Mouse (Mus musculus) brain, embryonic 14.5 days (tissue): ENCODE data around the gene Cdc37. TPM values are rescaled to one million over a fixed set of nuclear protein-coding genes. Genes with fewer than 3 reads are reported as not detected.

ENCODE experiments used
- DNase-seq: peaks from one replicate; pipeline ENCODE4 v3.0.0-alpha.2; 2011; ENCODE audit warnings: low read depth
- CTCF ChIP-seq: fragments of 200-500 bp; IDR thresholded peaks from 2 replicates; pipeline ENCODE4 v1.5.1; 2012; ENCODE audit warnings: inconsistent platforms, mild to moderate bottlenecking, moderate library complexity, borderline replicate concordance; ENCODE audit not compliant: insufficient read depth, insufficient read length; ENCODE audit errors: extremely low read depth
- POLR2A ChIP-seq: fragments of 200-500 bp; IDR thresholded peaks from 2 replicates; pipeline ENCODE4 v1.6.1; 2012; ENCODE audit warnings: mild to moderate bottlenecking, inconsistent platforms, borderline replicate concordance; ENCODE audit not compliant: poor library complexity, insufficient read depth, insufficient read length, severe bottlenecking; ENCODE audit errors: extremely low read depth
- polyA plus RNA-seq: library from polyadenylated mRNA; depleted of rRNA; stranded (reverse); fragments of >200 nt; gene quantifications from 2 replicates; pipeline ENCODE4 v1.2.3, GENCODE M21; 2012

Cdc37 gene
- polyA plus RNA-seq, 1 experiment: 182 TPM

DNA sequence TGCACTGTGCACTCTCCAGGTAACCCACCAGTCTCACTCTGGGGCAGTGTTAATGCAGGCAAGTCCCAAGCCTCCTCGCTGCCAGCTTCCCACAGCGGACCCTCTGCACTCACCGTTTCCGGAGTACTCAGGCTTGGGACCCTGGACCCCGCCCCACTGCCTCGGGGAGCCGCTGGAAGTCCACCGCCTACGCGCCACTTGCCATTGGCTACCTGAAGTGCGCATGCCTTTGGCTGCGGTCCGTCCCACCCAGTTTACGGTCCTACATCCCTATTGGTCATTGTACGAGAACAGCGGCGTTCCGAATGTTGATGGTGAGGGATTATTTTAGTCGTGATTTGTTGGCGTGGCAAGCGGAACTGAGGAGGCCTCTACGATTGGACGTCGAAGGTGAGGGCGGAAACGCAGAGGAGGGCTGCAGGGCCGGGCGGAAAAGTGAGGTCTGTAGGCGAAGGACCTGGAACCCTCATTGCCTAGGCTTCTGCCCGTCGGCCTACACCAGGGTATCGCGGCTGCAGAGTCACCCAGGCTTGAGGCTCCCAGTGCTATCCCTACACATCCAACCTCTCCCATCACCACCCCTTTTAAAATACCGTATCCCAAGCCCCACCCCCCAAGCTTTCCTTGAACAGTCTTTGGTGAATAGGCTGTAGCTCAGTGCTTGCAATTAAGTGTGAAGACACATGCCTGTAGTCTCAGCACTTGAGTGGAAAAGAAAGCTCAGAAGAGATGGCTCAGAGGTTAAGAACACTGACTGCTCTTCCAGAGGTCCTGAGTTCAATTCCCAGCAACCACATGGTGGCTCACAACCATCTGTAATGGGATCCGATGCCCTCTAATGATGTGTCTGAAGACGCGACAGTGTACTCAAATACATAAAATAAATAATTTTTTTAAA, 18.5 kb downstream of the Cdc37 start, which contains the start of gene Tyk2:
Gene Tyk2, minus strand, starts transcription at position 185 of the 898 bp plus-strand sequence.
- DNase-seq: peak; percentile 99
- TF ChIP-seq POLR2A (peak; percentile 40; the same call in 1 of the 2 replicates), CTCF (no peak)

DNA sequence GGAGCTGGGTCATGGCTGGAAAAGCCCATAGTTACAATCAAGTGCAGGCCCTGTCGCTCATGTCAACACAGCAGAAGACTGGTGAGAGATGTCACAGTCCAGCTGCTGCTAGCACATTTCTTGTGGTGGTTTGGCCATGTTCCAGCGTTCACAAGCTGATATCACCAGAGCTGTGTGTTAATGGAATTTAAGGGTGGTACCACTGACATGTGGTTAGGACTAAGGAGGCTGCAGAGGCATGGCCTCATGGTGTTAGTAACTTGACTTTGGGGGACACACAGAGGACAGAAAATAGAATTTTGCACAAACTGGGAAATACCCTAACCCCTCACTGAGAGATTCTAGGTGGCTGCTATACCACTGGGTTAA, 23.5 kb downstream of the Cdc37 start:
- DNase-seq: no peak
- TF ChIP-seq POLR2A: no peak
- no peak for TF ChIP-seq CTCF

- TF ChIP-seq POLR2A (no peak), CTCF (no peak)
- no peak for DNase-seq
Measured at GRCm38 (mm10) chr9:21125502-21126258, 24.1 kb downstream of the Cdc37 start.

- no peak for DNase-seq
- TF ChIP-seq POLR2A (no peak), CTCF (no peak)
Measured at GRCm38 (mm10) chr9:21124837-21125236, 24.9 kb downstream of the Cdc37 start.

DNA sequence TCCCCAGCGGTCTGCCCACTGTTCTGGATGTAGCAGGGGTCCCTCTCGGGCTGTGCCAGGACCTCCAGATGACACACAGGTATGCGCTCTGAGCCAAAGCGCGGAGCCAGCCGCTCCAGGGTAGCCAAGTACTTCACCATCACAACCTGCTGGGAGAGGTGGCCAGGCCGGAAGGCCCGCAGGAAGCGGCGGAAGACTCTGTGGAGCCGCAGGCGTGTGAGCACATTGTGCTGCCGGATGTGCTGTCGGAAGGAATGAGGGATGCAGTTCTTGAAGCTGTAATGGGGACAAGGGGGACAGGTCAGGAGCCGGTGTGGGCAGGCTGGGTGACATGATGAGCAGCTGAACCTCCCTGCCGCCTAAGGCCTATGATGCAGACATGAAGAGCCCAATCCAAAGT, 28.3 kb downstream of the Cdc37 start:
- TF ChIP-seq POLR2A: no peak
- no peak for TF ChIP-seq CTCF
- DNase-seq: no peak

DNA sequence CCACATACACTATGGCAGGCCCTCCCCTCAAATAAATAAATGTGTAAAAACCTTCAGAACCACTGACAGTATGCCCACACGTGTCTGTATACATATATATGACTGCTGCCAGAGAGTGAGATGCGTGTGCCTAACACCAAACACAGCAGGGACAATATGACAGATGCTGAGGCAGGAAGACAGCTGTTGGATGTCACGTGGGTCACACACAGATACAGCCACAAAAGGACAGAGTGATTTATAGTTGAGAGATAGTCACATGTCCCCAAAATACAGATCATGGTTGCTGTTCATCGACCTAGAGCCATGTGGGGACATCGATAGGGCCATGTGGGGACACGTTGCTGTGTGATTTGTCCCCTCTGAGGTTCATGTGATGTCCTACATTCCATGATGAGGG, 32.7 kb downstream of the Cdc37 start:
- DNase-seq: no peak
- TF ChIP-seq POLR2A (no peak), CTCF (no peak)

DNA sequence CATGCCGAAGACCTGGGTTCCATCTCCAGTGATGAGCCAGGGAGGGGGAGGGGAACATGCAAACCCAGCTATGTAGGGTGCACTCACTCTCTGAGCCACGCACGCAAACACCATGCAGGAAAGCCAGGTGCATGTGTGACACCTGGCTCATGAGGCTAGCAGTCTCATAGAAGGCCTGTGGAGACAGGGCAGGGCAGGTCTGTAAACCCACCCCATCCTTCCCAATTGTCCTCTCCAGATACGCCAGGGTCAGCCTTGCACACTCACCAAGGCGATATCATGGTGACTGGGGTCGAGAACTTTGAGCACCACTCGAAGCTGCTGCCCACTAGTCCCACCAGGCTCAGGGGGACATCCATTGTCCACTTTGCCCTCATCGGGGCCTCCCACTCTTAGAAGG, 34.7 kb downstream of the Cdc37 start:
- TF ChIP-seq CTCF (no peak), POLR2A (no peak)

DNA sequence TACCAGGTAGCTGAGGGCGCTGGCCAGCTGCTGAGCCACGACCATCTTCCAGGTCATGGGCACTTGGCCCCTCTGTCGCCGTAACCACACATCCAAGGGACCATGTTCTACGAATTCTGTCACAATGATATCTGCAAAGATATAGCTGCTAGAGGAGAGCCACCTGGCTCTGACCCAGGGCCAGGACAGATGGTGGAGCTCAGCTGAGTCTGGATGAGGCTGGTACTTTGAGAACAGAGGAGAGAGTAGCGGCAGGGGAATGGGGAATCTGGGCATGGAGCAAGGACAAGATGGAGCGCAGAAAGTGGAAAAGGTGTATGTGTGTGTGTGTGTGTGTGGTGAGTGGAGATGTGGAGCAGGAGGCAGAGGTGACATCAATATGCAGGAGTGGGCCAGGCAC, 35.6 kb downstream of the Cdc37 start:
- no peak for DNase-seq
- TF ChIP-seq CTCF (no peak), POLR2A (no peak)

More for the DNA sequence above, 34.7 kb downstream of the Cdc37 start:
- DNase-seq: no peak

- no peak for DNase-seq
Measured at GRCm38 (mm10) chr9:21113751-21114150, 36.0 kb downstream of the Cdc37 start.

DNA sequence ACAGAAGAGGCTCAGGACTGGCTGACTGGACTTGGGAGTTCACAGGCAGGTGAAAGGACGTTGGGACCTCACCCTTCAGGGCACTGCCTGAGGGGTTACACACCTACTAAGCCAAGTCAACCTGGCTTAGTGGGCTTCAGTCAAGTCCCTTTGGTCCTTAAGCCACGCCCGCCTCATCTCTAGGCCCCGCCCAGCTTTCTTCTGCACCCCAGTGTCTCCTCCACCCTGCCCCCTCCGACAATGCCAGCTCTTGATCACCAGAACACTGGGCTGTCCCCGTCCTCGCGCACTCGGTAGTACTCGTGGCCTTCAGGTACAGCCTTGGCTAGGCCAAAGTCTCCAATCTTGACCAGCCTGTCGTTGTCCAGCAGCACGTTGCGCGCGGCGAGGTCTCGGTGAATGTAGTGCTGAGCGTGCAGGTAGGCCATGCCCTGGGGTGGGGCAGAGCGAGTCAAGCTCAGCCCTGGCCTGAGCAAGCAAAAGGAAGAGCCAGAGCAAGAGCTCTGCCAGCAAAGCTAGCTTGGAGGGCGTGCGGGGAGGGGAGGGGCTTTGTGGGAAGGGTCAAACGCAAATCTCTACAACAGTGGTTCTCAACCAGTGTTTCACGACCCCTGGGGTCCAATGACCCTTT, 42.1 kb downstream of the Cdc37 start:
- no peak for DNase-seq
- TF ChIP-seq POLR2A (no peak), CTCF (no peak)

More at GRCm38 (mm10) chr9:21113751-21114150, 36.0 kb downstream of the Cdc37 start:
- TF ChIP-seq CTCF (no peak), POLR2A (no peak)

DNA sequence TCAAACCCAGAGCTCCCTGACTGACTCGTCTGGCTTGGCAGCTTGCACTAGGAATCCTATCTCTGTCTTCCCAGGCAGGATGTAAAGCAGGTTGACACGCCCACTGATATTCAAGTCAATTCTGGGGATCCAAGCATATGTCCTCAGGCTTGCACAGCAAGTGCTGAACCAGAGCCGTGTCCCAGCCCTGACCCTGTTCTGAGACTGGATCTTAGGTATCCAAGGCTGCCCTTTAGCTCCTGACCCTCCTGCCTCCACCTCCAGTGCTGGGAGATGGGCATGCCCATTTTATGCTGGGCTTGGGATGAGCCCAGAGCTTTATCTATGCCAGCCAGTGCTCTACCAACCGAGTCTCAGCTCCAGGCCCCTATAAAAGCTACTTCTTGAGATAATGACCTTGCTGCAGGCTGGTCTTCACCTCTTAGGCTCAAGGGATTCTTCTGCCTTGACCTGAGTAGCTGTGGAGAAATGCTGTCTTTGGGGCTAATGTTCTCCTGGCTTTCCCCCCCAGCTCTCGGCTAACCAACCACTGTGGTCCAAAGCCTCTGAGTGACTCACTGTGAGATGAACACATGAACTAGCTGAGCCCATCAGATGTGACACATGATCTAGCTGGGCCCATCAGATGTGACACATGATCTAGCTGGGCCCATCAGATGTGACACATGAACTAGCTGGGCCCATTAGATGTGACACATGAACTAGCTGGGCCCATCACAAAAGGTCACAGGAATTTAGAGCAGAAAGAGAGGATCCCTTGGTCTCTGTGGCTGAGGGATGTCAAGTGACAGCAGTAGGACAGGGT, 43.8 kb downstream of the Cdc37 start:
- DNase-seq: no peak
- TF ChIP-seq CTCF: no peak
- no peak for TF ChIP-seq POLR2A

DNA sequence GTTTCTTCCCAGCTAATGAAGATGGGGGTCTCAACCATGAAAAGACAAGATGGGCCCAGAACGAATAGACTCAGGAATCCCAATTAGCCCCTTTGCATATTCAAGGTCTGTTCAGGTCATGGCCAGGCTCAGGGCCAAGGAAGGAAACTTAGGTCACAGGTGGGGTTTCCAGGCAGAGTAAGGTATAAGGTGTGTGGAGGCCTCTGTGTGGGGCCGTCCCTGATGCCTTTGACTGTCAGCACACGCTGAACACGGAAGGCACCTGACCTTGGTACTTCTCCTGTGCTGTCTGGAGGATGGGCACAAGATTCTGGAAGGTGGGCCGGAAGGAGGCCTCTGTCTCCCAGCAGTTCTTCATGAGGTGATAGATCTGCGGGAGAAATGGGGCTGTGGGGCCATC, 45.0 kb downstream of the Cdc37 start:
- TF ChIP-seq POLR2A: no peak
- no peak for TF ChIP-seq CTCF
- no peak for DNase-seq
